Mouse (Mus musculus) monocyte, adult 5-6 weeks (primary cell): ENCODE data around the gene Olfr157. TPM values are rescaled to one million over a fixed set of nuclear protein-coding genes. Genes with fewer than 3 reads are reported as not detected.
A peak's percentile ranks its signal among the peaks of the same experiment; 100 is the strongest.

Experiments
- ATAC-seq: fragments of 153-309, 156-312 bp; replicated peaks from 2 replicates; pipeline ENCODE4 v1.8.0; 2017; ENCODE audit warnings: mild to moderate bottlenecking; ENCODE audit not compliant: low TSS enrichment, insufficient number of reproducible peaks, severe bottlenecking, poor library complexity, low FRiP score
- total RNA-seq: library from RNA; stranded (forward); fragments of 200-1000, 200-491, 200-594 nt; gene quantifications from 3 replicates; pipeline ENCODE4 v1.2.3, GENCODE M21; 2017

The Olfr157 gene
- not detected in 3 replicates for total RNA-seq

DNA sequence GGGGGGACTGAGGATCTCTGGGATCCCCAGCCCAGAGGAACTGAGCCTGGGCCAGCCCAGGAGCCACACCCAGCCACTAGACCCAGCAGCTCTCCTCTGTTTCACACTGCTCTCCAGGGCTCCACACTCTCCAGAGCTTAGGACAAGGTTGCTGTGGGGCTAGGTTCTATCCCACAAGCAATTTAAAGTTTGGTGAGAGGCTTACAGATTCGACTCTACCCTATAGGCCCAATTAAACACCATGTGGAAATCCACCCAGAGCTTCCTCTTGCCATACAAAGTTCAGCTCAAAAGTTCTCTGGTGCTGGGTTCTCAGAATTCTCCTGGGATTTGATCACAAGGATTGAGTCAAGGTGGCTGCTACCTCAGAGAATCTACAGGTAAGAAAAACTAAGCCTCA is at the start of gene Olfr157:
Gene Olfr157, minus strand, starts transcription at position 101 of the 400 bp plus-strand sequence.
- no peak for ATAC-seq

DNA sequence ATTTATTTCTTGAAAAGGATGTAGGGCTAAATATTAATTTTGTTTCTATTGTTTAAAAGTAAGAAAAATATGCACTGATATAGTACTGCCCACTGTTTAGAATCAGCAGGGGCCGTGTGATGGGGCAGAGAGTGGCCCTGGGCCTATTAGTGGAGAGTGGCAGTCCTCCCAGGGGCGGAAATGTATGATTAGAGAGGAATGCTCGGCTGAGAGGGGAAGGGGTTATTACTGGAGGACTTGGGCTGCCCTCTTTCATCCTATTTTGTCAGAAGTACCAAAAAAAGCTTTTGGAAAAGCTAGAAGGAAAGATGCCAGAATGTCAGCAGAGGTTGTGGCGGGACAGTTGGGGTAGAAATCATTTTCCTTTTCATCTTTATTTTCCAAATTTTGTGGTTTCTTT is 44.2 kb upstream of the Olfr157 start:
- no peak for ATAC-seq

DNA sequence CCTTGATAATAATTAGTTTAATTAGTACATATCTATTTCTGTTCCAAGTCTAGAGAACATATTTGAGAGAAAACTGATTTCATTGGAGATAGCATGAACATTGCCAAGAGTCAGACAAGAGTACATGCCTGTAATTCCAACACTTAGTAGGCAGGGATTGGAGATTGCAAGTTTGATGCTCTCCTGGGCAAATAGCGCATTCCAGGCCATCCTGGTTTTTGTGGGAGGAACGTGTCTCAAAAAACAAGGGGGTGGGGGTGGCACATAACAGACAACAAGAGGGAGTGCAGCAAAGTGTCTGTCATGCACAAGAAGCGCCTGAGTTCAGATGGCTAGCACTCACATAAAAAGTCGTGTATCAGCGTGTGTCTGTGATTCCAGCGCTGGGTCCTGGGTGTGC is 39.6 kb upstream of the Olfr157 start:
- no peak for ATAC-seq

DNA sequence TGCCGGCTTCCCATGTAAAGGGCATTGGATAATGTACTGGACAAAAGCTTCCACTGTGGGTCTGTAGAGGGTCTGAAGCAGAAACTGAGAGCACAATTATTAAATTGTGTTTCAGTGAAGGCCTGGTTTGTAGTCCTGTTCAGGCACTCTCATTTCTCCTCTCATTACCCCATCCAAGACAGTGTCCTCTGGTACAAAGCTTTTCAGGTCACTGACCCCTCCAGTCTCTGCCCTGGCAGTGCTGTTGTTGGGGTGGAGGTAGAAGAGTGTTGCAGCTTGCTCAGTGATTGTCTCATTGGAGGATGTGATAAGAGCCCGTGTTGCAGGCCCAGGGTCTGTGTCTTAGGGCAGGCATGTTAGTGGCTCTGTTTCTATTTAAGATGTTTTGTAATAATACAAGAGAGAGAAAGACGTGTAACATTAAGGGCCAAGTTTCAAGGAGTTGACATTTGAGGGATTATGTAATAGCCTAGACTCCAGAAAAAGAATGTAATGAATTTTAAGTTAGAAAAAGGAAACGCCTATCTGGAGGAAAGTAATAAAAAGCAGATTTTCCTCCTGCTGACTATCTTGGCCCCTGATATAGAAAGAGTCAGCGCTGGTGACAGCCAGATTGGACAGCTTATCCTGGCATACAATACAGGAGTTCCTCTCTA is 38.2 kb upstream of the Olfr157 start:
- no peak for ATAC-seq

DNA sequence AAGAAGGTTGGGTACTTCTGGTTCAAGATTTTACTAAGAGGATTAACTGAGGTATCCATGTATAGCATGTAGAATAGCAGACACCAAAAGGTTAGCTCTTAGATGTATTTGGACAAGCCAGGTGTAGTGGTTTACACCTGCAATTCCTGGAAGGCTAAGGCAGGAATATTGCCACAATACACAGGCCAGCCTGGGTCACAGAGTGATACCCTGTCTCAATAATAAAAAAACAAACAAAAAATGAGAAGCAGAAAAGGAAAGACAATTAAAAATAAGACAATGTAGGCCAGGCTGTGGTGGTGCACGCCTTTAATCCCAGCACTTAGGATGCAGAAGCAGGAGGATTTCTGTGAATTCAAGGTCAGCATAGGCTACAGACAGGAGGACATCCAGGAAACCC is 37.2 kb upstream of the Olfr157 start:
- ATAC-seq, result no peak

DNA sequence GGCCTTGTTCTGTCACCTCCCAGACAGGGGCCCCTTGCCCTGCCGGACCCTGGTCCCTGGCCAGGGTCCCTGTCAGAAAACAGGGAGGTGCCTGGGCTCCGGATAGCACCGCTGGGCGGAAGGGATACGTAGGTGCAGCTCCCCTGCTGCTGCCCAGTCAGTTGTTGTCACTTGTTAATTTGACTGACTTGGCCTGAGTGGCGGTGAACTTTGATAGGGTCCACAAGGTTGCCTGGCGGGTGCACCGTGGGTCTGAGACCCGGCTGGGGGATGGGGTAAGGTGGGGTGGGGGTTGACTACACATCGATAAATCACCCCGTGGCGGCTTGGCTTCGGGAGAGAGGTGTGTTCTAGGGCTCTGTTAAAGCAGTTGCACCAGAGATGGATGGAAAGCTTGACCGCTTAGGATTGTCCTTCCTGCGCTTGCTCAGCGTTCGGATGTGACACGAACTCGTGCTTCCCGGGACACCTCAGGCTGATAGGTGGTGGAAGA is 36.0 kb upstream of the Olfr157 start:
- no peak; the same call in 1 of the 2 replicates for ATAC-seq

DNA sequence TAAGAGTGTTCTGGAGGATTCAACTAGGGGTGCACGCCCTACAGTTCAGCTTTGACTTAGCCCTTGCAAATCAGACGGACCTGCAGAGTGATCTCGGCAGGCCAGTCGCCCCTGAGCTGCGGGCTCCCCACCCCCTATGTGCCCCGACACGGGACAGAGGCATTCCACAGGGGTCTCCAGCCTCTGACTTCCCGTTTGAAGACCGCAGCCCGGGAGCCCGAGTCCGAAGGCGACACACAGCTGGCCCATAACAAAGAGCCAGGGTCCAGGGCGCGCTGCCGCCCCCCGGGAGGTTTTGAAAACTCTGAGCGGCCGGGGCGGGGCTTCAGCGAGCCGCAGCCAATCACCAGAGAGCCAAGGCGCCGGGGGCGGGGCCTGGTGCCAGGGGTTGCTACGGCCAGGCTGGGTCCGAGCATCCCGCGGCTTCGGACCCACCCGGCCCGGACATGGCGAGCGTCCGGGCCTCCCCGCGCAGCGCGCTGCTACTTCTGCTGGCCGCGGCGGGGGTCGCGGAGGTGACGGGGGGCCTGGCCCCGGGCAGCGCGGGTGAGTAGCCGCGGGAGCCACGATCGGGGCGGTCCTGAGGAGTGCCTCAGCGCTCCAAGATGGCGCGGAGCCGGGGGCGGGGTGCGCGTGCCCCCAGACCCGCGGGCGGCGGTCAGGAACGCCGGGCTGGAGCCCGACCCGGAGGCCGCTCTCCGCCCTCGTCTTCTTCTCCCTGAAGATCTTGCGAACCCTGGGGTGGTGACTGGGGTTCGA is 35.3 kb upstream of the Olfr157 start, which contains the start of gene Reck:
Gene Reck, plus strand, starts transcription at position 371 of the 759 bp plus-strand sequence.
- 0 out of 2 replicates have a peak, but pooled peaks have one; percentile 34 for ATAC-seq

DNA sequence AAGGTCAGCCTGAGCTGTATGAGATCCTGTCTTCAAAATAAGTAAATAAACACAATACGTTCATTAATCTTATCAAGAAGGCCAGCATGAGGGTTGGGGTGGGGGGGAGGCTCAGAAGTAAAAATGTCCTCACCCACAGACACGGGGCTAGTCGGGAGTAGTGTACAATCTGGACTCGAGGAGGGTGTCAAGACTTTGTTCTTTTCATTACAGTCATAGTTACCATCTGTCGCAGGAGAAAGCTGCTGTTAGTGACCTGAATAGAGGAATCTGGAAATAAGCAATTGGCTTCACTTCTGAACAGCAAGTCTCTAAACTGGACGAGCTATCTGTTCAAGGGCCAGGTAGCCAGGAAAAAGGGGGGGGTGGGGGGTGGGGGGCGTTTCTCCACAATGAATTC is 34.5 kb upstream of the Olfr157 start:
- no peak for ATAC-seq

DNA sequence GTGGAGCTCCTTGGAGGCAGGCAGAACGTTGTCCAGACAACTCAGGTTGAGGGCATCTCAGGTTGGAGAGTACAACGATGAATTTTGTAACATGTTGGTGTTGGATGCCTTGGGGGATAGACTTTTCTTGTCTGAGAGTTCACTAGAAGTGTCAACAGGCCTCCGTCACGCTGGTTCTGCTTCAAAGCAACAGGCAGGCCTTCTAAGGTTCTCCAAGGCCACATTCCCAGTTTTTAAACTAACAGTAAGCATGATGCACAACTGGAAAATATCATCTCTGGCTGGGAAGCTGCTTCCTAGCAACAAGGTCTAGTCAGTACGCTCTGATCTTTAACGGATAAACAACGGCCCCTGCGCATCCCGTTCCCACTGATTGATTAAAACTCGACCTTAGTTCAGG is 29.8 kb upstream of the Olfr157 start:
- ATAC-seq, result no peak

DNA sequence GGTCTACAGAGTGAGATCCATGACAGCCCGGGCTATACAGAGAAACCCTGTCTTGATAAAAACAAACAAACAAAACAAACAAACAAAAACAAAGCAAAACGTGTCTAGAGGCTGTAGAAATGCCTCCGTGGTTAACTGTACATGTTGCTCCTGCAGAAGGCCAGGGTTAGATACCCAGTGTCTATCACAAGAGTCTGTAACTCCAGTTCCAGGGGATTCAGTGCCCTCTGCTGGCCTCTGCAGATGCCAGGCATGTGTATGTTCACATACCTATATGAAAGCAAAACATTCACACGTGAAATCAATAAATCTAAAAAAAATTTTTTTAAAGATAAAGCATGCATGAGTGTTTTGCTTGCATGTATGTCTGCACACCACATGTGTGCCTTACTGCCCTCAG is 23.3 kb upstream of the Olfr157 start:
- ATAC-seq, result no peak

DNA sequence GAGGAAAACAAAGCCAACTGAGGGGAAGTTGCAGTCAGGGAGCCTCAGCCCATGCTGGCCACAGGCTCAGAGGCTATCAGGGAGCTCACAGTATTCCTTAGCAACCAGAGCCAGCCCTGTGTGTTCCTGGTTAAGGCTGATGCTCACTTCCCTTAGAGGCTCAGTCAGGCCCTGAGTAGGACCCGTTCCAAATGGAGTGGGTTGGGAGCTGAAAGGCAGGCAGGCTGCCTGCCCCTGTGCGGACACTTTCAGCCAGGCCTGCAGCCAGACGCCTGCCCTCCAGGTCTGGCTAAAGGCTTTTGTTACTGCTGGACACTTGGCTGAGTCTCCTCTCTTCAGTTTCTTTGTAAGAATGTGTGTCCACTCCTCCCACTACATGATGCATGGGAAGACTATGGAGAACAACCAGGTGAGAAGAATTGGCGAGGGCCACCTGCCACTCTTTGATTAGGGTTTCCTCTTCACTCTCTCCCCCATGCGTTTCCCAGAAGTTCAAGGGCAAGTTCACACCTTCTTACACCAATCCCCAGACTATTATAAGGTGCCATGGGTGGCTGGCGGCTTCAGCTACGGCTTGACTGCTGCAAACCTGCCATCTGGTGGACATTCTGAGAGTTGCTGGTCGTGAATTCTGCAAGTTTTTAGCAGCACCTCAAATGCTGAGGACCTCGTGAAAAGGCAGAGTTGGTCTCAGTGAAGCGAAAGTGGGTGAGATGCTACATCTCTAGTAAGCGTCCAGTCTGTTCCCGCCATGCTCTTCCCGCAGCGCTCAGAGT is 20.9 kb upstream of the Olfr157 start:
- 0 out of 2 replicates have a peak, but pooled peaks have one; percentile 56 for ATAC-seq

DNA sequence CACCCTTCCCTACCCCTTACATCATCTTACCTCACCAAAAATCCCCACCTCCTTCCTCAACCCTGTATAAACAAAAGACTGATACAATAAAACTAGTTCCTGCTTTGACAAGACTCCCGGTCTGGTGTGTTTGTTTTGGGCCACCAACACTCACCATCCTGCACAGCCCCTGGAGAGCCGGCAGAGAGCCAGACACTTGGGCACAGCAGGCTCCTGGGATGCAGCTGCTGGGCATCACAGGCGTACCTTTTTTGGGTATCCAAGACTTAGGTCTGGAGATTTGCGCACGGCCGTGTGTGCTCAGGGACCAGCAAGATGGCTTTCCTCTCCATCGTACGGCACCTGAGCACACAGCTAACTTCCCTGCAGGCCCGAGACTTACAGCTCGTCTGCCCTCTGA is 19.9 kb upstream of the Olfr157 start:
- ATAC-seq, result no peak

DNA sequence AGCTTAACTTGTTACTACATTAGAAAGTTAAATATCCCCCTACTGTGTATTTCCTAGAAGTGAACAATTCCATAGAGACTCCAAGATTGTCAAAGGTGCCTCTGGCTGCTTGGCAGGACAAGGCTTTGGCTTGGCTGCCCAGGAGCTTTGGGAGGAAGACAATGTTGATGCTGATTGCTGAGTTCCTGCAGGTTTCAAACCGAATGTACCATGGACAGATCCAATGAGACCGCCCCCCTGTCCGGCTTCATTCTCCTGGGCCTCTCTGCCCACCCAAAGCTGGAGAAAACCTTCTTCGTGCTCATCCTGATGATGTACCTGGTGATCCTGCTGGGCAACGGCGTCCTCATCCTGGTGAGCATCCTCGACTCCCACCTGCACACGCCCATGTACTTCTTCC is 14.1 kb upstream of the Olfr157 start:
- no peak for ATAC-seq

DNA sequence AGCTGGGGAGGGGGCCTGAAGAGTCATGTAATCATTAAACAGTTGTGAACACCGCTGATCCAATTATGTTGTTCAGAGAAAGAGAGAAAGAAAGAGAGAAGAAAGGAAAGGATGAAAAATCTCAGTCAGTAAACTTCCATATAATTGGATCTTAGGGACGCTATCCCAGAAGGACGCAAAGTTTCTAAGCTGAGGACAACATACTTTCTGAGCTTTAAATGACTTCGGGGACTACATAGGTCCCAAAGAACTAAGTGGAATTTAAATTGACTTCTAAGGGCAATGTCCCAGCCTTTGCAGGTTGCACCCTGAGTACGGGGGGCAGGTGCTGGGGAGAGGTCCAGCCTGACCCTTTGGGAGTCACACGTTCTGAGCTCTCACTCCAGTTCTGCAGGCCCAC is 11.3 kb upstream of the Olfr157 start, which contains the start of gene Olfr155:
Gene Olfr155, plus strand, starts transcription at position 301 of the 400 bp plus-strand sequence.
- ATAC-seq, result no peak

DNA sequence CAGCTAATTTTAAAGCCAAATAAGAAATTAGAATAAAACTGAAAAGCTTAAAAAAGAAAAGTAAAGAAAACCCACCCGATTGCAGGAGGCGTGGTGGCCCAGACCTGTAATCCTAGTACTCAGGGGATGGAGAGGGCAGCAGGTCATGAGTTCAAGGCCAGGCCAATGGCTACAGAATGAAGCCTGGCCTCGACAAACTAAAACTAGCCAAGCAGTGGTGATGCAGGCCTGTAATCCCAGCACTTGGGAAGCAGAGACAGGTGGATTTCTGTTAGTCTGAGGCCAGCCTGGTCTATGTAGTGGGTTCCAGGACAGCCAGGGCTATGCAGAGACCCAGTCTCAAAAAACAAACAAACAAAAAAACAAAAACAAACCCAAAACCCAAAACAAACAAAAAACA is 1.7 kb downstream of the Olfr157 start:
- no peak for ATAC-seq

DNA sequence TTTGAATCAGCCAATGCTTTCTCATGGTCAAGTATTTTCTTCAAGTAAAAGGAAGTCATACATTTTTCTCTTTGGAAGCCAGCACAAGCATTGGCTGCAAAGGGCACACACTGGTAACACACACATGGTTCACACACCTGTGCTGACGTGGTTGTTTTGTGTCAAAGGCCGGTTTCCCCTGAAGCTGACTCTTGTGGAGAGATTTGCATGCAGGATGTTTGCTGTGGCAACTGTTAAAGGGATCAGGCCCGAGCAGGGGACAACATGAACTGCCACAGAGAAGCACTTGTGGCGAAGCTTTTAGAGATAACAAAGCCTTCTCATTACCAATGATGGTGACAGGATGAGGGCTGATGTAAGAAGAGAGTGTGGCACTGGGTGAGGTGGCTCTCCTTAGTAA is 5.3 kb downstream of the Olfr157 start:
- ATAC-seq, result no peak

DNA sequence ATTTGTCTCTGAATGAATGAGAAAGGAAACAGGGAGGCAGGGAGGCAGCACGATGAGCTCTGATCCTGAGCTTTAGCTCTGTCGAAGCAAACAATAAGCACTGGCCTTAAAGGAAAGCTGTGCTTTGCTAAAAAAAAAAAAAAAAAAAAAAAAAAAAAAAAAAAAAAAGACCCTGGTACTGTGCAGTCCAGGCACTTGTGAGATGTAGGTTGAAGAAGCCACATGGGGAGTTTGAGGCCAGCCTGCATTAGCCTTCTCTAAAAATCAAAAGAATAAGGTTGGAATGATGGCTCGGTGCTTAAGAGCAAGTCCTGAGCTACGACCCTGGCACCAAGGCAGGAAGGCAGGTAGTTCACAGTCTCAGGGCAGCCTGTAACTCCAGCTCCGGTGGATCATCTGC is 6.2 kb downstream of the Olfr157 start:
- no peak for ATAC-seq

DNA sequence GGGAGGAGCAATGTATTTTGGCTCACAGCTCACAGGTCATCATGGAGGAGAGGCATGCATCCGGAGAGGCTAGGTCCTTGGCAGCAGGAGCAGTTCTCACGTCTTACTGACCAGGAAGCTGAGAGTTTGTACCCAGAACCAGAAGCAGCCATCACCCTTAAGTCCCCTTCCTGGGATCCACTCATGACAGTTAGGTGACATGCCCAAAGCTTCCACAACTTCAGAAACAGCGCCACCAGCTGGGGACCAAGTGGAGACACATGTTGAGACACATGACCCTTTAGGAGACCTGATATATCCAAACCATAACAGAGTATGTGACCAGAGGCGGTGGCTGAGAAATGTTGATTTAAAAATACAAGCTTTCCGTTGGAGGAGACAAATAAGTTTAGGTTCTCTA is 8.0 kb downstream of the Olfr157 start:
- no peak for ATAC-seq

DNA sequence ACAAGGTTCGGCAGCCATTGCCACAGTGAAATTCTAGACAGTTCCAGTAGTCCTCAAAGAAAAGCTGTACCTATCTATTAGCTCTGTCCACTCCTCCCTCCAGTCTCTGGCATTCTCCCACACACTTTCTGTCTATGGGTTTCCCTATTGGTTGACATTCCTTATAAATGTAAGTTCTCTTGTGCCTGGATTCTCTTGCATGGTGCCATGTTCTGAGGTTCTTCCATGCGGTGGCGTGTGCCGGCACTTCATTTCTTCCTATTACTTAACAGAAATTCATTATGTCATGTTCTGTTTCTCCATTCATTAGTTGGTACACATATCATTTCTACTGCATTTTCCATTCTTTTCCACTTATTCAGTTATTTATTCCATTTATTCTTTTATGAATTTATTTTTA is 11.2 kb downstream of the Olfr157 start:
- ATAC-seq, result no peak
